Mouse (Mus musculus): ENCODE results near the gene Dcaf1. TPM values are rescaled to one million over a fixed set of nuclear protein-coding genes. Genes with fewer than 3 reads are reported as not detected.
A peak's percentile ranks its signal among the peaks of the same experiment; 100 is the strongest.

Dcaf1 gene
- polyA plus RNA-seq (2014; fragmentation: Nextera tagmentation; extraction: Ambion mirVana): 21.0 and 33.9 TPM in 2 replicates

DNA sequence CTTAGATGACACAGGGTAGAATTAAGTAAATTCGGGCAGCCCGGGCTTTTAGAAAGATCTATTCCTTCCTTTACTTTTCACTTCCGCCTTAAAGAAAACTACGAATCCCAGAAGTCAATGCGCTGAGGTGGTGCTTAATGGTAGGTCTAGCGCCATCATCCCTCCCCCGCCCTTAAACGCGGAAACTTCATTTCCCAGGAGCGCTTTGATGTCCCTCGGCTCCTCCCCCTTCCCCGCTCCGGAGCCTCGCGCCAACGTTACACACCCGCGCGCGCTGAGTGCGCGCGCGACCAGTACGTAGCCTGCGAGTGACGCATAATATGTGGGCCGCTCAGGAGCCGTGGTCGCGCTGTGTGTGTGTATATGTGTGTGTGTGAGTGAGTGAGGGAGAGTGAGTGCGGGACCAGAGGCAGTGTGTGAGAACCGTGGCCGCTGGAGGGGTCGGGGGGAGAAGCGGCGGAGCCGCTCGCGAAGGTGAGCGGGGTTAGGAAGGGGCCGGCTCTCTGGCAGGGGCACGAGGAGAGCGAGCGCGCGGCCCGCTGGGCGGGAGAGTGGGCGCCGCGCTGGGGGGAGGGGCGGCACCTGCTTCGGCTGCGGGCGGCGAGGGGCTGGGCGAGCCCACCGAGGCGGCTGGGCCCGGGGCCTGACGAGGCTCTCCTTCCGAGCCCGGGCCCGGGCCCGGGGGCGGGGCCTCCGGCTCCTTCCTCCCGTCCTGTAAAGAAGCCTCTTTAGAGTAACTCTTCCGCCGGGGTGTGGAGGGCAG is at the start of gene Dcaf1:
Dcaf1 (plus strand) TSS at position 257 of the 763 bp plus-strand sequence.
- H3K4me1 ChIP-seq (ENCODE audit: control insufficient read depth, insufficient read depth, low read length): no peaks in the 10 kb centered on the region; the same call in 1 of the 2 replicates
- H3K4me2 ChIP-seq (replicated peaks; ENCODE audit: low read depth, low read length): peak within 1 kb of the TSS; percentile 59
- no peaks in the 10 kb centered on the region for H3K9me3 ChIP-seq (ENCODE audit: control insufficient read depth, low read length)
- peak within 1 kb of the TSS; percentile 91 for H3K27ac ChIP-seq (ENCODE audit: low read depth, low read length)
- 0% methylated on average over 58 of the region's 71 CpGs for WGBS
- peak within 1 kb of the TSS; percentile 86 for H3K4me3 ChIP-seq (ENCODE audit: low read length)
- no peaks in the 10 kb centered on the region for H3K27me3 ChIP-seq (ENCODE audit: control insufficient read depth, insufficient read depth, low read length)
- ATAC-seq (ENCODE audit: low FRiP score, low TSS enrichment): peak; percentile 96
- peak within 1 kb of the TSS; percentile 93 for H3K9ac ChIP-seq (ENCODE audit: low read depth, low read length)
- H3K36me3 ChIP-seq (ENCODE audit: control insufficient read depth, insufficient read depth, low read length): no peaks in the 10 kb centered on the region

DNA sequence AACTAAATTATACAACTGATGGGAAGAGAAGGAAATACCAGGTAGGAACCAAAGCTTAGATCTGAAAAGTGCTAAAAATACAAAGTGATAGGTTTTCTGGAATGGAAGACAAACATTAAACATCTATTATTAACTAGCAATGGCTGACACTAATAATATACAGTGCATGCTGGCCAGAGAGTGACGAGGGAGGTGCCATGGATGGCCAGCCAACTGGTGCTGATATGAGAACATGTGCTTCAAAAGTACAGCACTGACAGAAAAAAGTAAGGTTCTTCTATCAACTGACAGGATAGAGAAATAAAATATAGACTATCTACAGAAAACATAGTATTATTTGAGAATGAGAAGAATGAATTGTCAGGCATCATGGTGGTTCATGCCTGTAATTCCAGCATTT is 45.6 kb upstream of the Dcaf1 start:
- ATAC-seq (ENCODE audit: low FRiP score, low TSS enrichment): no peak
- 93% methylated on average over 1 of the region's 1 CpGs for WGBS
- no peaks in the 10 kb centered on the region for H3K27me3 ChIP-seq (ENCODE audit: control insufficient read depth, insufficient read depth, low read length)
- H3K9ac ChIP-seq (ENCODE audit: low read depth, low read length): no peak overlapping the region
- no peaks in the 10 kb centered on the region for H3K4me1 ChIP-seq (ENCODE audit: control insufficient read depth, insufficient read depth, low read length)
- H3K4me3 ChIP-seq (ENCODE audit: low read length): no peak overlapping the region
- H3K36me3 ChIP-seq (ENCODE audit: control insufficient read depth, insufficient read depth, low read length): no peaks in the 10 kb centered on the region
- no peak overlapping the region for H3K27ac ChIP-seq (ENCODE audit: low read depth, low read length)
- no peak overlapping the region for H3K4me2 ChIP-seq (replicated peaks; ENCODE audit: low read depth, low read length)
- no peaks in the 10 kb centered on the region for H3K9me3 ChIP-seq (ENCODE audit: control insufficient read depth, low read length)

DNA sequence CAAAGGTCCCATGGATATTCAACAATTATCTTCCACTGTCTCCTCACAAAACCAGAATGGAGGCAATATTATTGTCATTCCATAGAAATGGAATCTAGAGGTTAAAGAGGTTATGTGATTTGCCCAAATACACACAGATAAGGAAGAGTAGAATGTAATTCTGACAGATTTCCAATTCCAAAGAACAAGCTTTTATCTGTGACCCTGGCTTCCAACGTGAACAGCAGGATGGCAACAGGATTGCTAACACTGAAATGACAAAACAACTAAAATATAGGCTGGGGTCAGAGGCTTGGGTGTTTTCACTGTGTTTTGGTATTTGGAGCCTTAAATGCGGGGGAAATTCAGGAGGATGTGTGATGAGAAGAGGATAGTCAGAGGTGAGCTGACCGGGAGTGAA is 44.3 kb upstream of the Dcaf1 start:
- ATAC-seq (ENCODE audit: low FRiP score, low TSS enrichment): no peak
- 88% methylated on average over 3 of the region's 3 CpGs for WGBS

GRCm38 (mm10) chr9:106778319-106778718 is 43.4 kb upstream of the Dcaf1 start:
- WGBS: 86% methylated on average over 4 of the region's 4 CpGs
- Histone ChIP-seq H3K4me1 (ENCODE audit: control insufficient read depth, insufficient read depth, low read length) (no peaks in the 10 kb centered on the region), H3K27me3 (ENCODE audit: control insufficient read depth, insufficient read depth, low read length) (no peaks in the 10 kb centered on the region), H3K4me2 (replicated peaks; ENCODE audit: low read depth, low read length) (no peak overlapping the region), H3K36me3 (ENCODE audit: control insufficient read depth, insufficient read depth, low read length) (no peaks in the 10 kb centered on the region), H3K4me3 (ENCODE audit: low read length) (no peak overlapping the region), H3K9ac (ENCODE audit: low read depth, low read length) (no peak overlapping the region), H3K9me3 (ENCODE audit: control insufficient read depth, low read length) (no peaks in the 10 kb centered on the region), H3K27ac (ENCODE audit: low read depth, low read length) (no peak overlapping the region)
- no peak for ATAC-seq (ENCODE audit: low FRiP score, low TSS enrichment)

More for the DNA sequence above, 44.3 kb upstream of the Dcaf1 start:
- Histone ChIP-seq H3K27ac (ENCODE audit: low read depth, low read length) (no peak overlapping the region), H3K9ac (ENCODE audit: low read depth, low read length) (no peak overlapping the region), H3K4me1 (ENCODE audit: control insufficient read depth, insufficient read depth, low read length) (no peaks in the 10 kb centered on the region), H3K4me2 (replicated peaks; ENCODE audit: low read depth, low read length) (no peak overlapping the region), H3K4me3 (ENCODE audit: low read length) (no peak overlapping the region), H3K36me3 (ENCODE audit: control insufficient read depth, insufficient read depth, low read length) (no peaks in the 10 kb centered on the region), H3K27me3 (ENCODE audit: control insufficient read depth, insufficient read depth, low read length) (no peaks in the 10 kb centered on the region), H3K9me3 (ENCODE audit: control insufficient read depth, low read length) (no peaks in the 10 kb centered on the region)

DNA sequence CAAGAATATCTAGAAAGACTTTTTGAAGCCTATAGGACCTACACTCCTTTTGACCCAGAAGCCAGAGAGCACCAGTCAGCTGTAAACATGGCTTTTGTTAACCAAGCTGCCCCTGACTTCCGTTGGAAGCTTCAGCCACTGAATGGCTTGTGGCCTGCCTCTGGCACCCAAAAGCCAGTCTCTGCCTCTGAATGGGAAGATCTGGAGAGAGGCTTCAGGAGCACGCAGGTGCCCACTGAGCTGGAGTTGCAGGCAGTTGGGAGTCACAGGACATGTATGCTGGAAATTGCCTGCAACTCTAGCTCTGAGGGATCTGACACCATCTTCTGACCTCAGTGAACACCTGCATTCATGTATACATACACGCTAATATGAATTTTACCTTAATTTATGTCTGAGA is 41.6 kb upstream of the Dcaf1 start:
- Histone ChIP-seq H3K36me3 (ENCODE audit: control insufficient read depth, insufficient read depth, low read length) (no peaks in the 10 kb centered on the region), H3K9me3 (ENCODE audit: control insufficient read depth, low read length) (no peaks in the 10 kb centered on the region), H3K4me2 (replicated peaks; ENCODE audit: low read depth, low read length) (no peak overlapping the region), H3K4me1 (ENCODE audit: control insufficient read depth, insufficient read depth, low read length) (no peaks in the 10 kb centered on the region), H3K27ac (ENCODE audit: low read depth, low read length) (no peak overlapping the region), H3K9ac (ENCODE audit: low read depth, low read length) (no peak overlapping the region), H3K27me3 (ENCODE audit: control insufficient read depth, insufficient read depth, low read length) (no peaks in the 10 kb centered on the region), H3K4me3 (ENCODE audit: low read length) (no peak overlapping the region)
- 88% methylated on average over 3 of the region's 3 CpGs for WGBS
- no peak for ATAC-seq (ENCODE audit: low FRiP score, low TSS enrichment)

DNA sequence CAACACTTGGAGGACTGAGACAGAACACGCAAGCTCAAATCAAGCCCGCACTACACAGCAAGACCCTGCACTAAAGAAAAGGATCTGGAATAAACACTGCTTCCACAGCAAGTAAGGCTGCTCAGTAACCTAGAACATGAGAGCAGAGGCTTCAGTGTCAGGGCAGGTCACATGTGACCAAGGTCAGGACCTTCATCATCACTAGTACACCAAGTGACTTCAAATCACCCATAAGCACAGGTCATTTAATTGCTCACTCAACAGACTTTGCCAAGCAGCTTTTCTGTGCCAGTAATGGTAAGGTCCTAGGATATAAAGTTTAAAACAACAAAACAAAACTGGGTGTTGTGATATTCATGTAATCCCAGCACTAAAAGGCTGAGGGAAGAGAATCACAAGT is 38.1 kb upstream of the Dcaf1 start:
- Histone ChIP-seq H3K4me2 (replicated peaks; ENCODE audit: low read depth, low read length) (no peak overlapping the region), H3K36me3 (ENCODE audit: control insufficient read depth, insufficient read depth, low read length) (no peaks in the 10 kb centered on the region), H3K9ac (ENCODE audit: low read depth, low read length) (no peak overlapping the region), H3K27ac (ENCODE audit: low read depth, low read length) (no peak overlapping the region), H3K4me3 (ENCODE audit: low read length) (no peak overlapping the region), H3K4me1 (ENCODE audit: control insufficient read depth, insufficient read depth, low read length) (peaks cover 8% of the 10 kb centered on the region), H3K9me3 (ENCODE audit: control insufficient read depth, low read length) (no peaks in the 10 kb centered on the region), H3K27me3 (ENCODE audit: control insufficient read depth, insufficient read depth, low read length) (no peaks in the 10 kb centered on the region)
- 94% methylated on average over 2 of the region's 2 CpGs for WGBS
- no peak for ATAC-seq (ENCODE audit: low FRiP score, low TSS enrichment)

GRCm38 (mm10) chr9:106785206-106785605 is 36.5 kb upstream of the Dcaf1 start:
- Histone ChIP-seq H3K4me1 (ENCODE audit: control insufficient read depth, insufficient read depth, low read length) (peaks cover 8% of the 10 kb centered on the region), H3K4me2 (replicated peaks; ENCODE audit: low read depth, low read length) (no peak overlapping the region), H3K27ac (ENCODE audit: low read depth, low read length) (no peak overlapping the region), H3K4me3 (ENCODE audit: low read length) (no peak overlapping the region), H3K27me3 (ENCODE audit: control insufficient read depth, insufficient read depth, low read length) (no peaks in the 10 kb centered on the region), H3K36me3 (ENCODE audit: control insufficient read depth, insufficient read depth, low read length) (no peaks in the 10 kb centered on the region), H3K9me3 (ENCODE audit: control insufficient read depth, low read length) (no peaks in the 10 kb centered on the region), H3K9ac (ENCODE audit: low read depth, low read length) (no peak overlapping the region)
- 73% methylated on average over 3 of the region's 3 CpGs for WGBS
- no peak for ATAC-seq (ENCODE audit: low FRiP score, low TSS enrichment)

DNA sequence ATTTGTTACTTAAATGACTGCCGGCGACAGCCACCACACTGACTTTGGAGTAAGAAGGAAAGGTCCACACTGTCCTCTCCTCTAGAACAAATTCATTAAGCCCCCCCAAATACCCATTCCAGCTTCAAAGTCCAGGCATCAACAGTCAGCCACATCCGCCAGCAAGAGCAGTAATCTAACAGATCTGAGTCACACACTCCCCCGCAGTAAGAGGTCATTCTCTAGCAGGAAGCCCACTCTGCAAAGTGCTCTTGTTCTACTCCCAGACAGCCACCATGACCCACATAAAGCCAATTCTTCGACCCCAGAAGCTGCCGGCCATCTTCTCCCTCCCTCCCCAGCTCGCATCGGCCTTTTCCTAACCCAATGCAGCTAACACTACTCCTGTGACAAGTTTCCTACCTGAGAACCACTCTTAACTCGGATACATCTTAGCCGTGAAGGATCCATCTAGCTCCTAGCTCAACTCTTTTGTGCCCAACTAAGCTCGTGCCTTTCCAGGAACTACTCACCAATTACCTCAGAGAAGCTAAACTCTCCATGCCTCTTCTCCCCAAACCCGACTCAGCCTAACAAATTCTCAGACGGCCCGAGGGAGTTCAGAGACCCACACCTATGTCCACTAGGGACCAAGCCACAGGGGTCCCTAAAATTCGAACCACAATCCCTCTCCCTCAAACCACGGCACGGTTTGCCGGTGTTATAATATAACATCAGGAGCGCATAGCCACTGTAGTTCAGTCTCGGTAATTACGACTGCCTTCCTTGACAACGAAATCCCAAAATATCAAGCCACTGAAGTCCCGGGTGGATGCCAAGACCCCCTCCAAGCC is 33.5 kb upstream of the Dcaf1 start:
- H3K27me3 ChIP-seq (ENCODE audit: control insufficient read depth, insufficient read depth, low read length): no peaks in the 10 kb centered on the region
- H3K27ac ChIP-seq (ENCODE audit: low read depth, low read length): peak overlapping the region; percentile 94
- WGBS: 5% methylated on average over 23 of the region's 23 CpGs
- peaks cover 8% of the 10 kb centered on the region for H3K4me1 ChIP-seq (ENCODE audit: control insufficient read depth, insufficient read depth, low read length)
- ATAC-seq (ENCODE audit: low FRiP score, low TSS enrichment): peak; percentile 26; the same call in 1 of the 2 replicates
- H3K9me3 ChIP-seq (ENCODE audit: control insufficient read depth, low read length): no peaks in the 10 kb centered on the region
- H3K9ac ChIP-seq (ENCODE audit: low read depth, low read length): peak overlapping the region; percentile 98
- no peaks in the 10 kb centered on the region for H3K36me3 ChIP-seq (ENCODE audit: control insufficient read depth, insufficient read depth, low read length)
- peak overlapping the region; percentile 82 for H3K4me2 ChIP-seq (replicated peaks; ENCODE audit: low read depth, low read length)
- H3K4me3 ChIP-seq (ENCODE audit: low read length): peak overlapping the region; percentile 100

DNA sequence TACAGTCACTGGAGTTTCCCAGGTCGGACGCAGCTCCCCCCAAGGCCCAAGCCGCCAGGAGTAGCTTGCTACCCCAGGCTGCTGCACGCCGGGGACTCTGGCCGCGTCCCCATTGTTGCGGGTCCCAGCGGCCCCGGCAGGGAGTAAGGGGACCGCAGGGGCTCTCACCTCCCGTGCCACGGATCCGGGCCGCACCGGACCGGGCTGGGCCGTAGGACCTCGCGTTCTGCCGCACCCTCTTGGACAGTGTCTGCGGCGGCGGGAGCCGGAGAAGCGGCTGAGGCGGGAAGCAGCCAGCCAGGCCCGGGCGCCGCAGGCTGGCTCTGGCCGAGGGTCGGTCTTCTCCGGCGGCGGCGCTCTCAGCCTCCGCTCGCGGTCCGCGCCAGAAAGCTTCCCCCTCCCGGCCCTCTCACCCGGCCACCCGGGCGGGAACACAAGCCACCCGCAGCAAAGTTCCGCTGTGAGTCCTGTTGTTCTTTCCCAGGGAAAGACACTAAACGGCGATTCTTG is 32.8 kb upstream of the Dcaf1 start, which contains the start of gene Rad54l2:
Rad54l2 (minus strand) TSS at position 383 of the 510 bp plus-strand sequence.
- peak; percentile 94 for ATAC-seq (ENCODE audit: low FRiP score, low TSS enrichment)
- Histone ChIP-seq H3K4me3 (ENCODE audit: low read length) (peak within 1 kb of the TSS; percentile 100), H3K27ac (ENCODE audit: low read depth, low read length) (peak within 1 kb of the TSS; percentile 94), H3K9ac (ENCODE audit: low read depth, low read length) (peak within 1 kb of the TSS; percentile 98), H3K4me1 (ENCODE audit: control insufficient read depth, insufficient read depth, low read length) (peaks cover 8% of the 10 kb centered on the region), H3K36me3 (ENCODE audit: control insufficient read depth, insufficient read depth, low read length) (no peaks in the 10 kb centered on the region), H3K27me3 (ENCODE audit: control insufficient read depth, insufficient read depth, low read length) (no peaks in the 10 kb centered on the region), H3K9me3 (ENCODE audit: control insufficient read depth, low read length) (no peaks in the 10 kb centered on the region), H3K4me2 (replicated peaks; ENCODE audit: low read depth, low read length) (peak within 1 kb of the TSS; percentile 82)
- under 1% methylated on average over 49 of the region's 49 CpGs for WGBS
